Mouse (Mus musculus) left cerebral cortex, postnatal 4 days (tissue): ENCODE results near the gene Eef1akmt2. TPM values are rescaled to one million over a fixed set of nuclear protein-coding genes. Genes with fewer than 3 reads are reported as not detected.

Source experiments
- DNase-seq: peaks from one replicate; pipeline ENCODE4 v3.0.0-alpha.2; 2022
- intact Hi-C: fragments of 180-260 bp; cut with DNase I; formaldehyde crosslinking; loops from one replicate; pipeline ENCODE4 v1.15.1; 2025
- total RNA-seq, 2 experiments: library from RNA; stranded (reverse); gene quantifications; 2 replicates each; pipeline ENCODE4 v1.2.3; 2021

Gene Eef1akmt2
- total RNA-seq, 2 experiments from 2014 or later: 41.2 to 41.6 TPM

DNA sequence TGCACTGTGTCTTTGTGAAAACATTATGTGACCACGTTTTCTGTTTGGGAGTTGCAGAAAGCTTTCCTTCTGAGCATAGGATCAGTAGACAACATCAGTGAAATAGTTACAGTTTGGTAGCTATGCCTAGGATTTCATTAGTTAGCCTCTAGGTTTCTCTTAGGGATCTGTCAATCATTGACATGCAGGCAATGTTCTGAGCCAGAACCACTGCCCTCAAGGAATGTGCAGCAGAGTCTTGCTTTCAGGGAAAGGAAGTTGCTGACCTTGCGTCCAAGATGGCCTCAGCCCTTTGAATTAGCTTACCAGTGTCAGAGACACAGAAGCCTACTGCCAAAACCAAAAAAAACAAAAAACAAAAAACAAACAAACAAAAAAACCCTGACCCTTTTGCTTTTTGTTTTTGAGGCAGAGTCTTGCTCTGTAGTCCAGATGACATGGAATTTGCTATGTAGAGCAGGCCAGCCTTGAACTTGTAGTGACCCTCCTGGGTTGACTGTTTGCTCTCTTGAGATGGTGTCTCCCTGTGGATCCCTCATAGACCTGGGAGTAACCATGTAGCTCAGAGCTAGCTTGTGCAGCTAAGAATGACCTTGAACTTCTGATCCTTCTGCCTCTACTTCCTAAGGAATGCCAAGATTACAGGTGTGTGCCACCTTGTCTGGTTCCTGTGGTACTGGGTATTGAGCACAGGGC is 23.1 kb upstream of the Eef1akmt2 start:
- DNase-seq: no peak
- intact Hi-C loops: loop anchor here (10.0 kb wide), 2 partner anchors 109 to 769 kb away; no protein-coding TSS in a partner anchor

DNA sequence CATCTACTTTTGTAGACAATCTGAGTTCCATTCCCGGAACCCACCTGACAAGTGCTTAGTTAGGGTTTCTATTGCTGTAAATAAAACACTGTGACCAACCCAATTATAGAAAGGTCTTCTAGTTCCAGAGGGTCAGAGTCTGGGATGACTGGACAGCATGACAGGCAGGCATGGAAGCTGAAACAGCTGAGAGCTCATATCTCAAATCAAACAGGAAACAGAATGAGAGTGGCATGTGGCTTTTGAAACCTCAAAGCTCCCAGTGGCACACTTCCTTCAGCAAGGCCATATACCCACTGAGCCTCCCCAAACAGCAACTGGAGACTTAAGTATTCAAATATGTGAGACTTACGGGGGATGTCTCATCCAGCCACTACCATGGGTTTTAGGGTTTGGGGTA is 20.6 kb upstream of the Eef1akmt2 start:
- DNase-seq: no peak
- intact Hi-C loops: loop anchor here (10.0 kb wide), 2 partner anchors 112 to 772 kb away; no protein-coding TSS in a partner anchor

DNA sequence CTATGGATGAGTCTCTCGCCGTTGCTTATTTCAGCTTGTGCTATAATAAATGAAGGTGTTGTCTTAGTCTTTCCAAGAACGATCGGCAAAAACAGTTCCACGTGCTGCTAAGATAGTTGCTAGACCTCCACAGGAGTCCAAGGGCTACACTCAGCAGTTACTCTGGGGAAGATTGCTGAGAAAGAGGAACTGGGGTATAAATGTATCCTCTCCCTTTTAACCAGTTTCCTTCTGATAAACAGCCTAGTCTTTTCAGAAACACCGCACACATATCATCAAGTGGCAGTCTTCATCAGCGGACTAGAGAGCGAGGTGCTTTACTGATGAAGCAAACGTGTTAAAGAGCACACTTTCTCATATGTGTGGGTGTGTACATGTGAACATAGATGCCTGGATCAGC is 13.8 kb upstream of the Eef1akmt2 start:
- no peak for DNase-seq
- intact Hi-C loops: no loop called here

DNA sequence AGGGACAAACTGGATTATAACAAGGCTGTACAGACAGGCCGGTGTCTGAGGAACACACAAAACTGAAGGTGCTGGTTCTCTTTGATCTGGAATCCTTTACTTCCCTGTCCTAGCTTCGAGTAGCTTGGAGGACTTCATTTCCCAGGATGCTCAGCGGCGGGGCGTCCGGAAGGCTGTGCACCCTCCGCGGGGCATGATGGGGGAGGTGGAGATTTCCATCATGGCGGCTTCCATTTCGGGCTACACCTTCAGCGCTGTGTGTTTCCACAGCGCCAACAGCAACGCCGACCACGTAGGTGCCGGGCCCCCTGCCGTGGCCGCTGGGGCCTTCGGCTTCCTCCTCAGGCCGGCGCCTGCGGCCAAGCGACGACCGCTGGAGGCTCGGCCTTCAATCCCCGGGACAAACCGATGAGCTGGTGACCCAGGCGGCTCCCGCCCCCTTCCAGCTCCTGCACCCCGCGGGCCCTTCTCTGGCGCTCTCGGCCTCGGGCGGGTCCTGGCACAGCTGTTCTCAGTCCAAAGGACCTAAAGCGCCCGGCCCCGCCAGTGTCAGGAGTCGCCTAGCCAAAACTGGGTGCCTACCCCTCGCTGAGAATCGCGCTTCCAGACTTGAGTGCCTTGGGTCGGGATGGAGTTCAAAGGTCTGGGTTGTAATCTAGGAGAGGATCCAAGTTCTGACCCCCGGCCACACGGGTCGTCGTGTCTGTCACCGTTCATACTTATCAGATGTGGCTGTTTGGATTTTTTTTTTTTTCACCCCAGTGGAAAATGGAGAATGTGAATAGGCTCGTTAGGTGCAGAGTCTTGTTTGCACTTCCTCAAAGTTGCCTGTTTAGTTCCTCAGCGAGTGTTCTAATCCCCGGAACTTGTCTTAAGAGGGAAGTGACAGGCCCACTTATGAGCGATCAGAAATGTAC is 6.8 kb upstream of the Eef1akmt2 start, which contains the start of gene Abraxas2:
Gene Abraxas2, plus strand, starts transcription at position 184 of the 917 bp plus-strand sequence.
- intact Hi-C loops: no loop called here

DNA sequence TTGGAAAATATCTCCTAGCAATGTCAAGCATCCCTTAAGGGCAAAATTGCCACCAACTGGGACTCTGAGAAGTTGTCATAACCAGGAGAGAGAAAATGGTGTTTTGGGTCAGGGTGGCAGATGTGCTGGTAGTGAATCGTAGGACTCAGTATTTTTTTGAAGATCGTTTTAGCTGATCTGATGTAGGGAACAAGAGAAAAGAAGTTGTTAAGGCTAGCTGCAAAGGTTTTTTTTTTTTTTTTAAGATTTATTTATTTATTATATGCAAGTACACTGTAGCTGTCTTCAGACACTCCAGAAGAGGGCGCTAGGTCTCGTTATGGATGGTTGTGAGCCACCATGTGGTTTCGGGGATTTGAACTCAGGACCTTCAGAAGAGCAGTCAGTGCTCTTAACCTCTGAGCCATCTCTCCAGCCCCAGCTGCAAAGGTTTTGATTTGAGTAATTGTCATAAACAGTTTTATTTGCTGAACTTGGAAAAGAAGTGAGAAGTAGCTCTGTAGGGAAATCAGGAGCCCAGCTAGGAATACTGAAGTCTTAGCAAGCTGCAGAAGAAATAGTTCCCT is 5.7 kb upstream of the Eef1akmt2 start:
- intact Hi-C loops: no loop called here
- no peak for DNase-seq

More for the DNA sequence above, 6.8 kb upstream of the Eef1akmt2 start, which contains the start of gene Abraxas2:
- peak; percentile 91 for DNase-seq

DNA sequence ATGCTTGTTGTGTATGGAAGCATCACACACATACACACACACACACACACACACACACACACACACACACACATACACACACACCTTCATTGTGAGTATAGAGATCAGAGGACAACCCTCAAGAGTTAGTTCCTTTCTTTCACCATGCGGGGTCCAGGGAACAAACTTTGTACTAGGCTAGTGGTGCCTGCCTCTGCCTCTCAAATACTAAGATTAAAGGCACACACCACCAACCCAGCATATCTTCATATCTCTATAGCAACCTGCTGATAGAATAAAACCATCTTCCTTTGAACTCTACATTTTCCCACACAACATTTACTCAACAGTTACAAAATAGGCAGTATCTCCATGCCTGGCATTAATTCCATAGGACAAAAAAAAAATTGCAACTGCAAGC is 3.6 kb upstream of the Eef1akmt2 start:
- no peak for DNase-seq
- intact Hi-C loops: no loop called here

DNA sequence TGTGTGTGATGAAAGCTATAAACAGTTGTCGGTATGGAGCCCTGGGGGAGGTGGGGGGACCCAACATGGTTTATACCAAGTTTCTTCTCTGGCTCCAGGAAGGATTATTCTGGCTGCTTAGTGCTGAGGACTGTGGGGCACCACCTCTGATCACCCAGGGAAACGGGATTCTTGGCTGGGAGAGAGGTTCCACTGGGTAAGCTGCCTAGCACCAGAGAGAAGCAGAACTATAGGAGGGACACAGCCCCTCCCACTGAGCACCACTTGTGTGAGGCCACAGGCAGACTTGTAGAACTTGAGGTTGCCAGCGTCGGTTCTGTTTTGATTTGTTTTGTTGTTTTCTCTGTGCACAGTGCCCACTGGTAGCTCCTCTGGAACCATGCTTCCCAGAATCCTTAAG is 1.5 kb upstream of the Eef1akmt2 start:
- intact Hi-C loops: no loop called here
- peak; percentile 39 for DNase-seq

DNA sequence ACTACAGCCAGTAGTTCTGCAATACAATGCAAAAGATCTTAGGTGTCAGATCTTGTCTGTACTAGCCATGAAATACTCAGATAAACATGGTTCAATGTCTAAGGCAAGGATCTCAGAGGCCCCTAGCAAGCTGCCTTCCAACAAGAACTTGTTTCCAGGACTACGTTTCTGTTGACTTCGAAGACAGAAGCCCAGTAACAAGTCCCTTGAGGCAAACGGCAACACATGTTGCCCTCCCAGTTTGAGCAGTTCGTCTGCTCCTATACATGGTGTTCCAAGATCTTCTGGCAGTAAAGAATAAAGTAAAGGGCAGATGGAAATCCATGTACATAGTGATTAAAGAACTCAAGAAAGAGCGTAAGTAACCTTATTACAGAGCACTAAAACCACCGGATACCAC is 888 bp upstream of the Eef1akmt2 start:
- intact Hi-C loops: no loop called here
- DNase-seq: peak; percentile 9

DNA sequence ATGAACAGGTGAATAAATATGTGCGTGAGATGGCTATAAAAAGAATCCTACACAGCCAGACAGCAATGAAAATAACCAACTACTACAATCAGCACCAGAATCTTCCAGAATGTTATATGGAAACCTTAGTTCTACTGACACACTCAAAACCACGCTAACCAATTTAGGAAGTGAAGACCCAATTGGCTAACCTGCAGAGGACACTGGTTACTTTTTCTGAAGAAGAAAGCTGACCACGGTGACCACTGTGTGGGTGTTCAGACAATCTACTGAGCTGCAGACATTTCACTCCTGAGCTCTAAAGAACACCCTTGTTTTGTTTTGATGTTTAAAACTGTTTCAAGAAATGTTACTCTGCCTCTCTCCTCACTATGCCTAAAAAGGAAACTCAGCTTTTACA is 9.3 kb downstream of the Eef1akmt2 start:
- intact Hi-C loops: no loop called here
- no peak for DNase-seq

DNA sequence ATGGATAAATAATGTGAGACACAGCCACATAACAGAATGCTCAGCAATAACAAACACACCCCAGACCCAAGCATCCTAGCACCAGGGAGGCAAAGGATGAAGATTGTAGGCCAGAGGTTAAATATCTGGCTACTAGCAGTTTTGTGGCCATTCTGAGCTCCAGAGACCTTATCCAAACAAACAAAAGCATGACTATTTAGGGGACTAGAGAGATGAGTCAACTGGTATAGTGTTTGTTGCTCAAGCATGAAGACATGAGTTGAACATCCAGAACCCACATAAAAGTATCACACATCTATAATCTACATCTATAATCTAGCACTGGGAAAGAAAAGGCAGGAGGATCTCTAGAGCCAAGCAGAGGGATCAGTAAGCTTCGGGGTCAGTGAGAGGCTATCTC is 10.0 kb downstream of the Eef1akmt2 start:
- no peak for DNase-seq
- intact Hi-C loops: no loop called here

DNA sequence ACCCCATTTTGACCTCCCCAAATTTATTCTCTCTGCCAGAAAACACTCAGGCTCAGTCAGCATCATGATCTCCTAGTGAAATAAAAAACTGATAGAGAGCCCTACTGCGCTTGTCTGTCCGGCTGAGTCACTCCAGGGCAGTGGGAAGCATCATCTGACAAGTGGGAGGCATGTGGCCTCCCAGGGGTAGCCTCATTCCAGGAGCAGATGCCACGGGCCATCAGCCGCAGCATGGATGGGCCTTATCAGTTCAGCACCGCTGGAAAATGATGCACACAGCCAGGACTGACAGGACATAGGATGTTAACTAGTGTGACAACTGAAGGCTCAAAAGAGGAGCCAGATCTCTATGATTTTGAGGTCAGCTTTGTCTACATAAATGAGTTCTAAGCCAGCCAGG is 11.2 kb downstream of the Eef1akmt2 start:
- intact Hi-C loops: no loop called here

DNA sequence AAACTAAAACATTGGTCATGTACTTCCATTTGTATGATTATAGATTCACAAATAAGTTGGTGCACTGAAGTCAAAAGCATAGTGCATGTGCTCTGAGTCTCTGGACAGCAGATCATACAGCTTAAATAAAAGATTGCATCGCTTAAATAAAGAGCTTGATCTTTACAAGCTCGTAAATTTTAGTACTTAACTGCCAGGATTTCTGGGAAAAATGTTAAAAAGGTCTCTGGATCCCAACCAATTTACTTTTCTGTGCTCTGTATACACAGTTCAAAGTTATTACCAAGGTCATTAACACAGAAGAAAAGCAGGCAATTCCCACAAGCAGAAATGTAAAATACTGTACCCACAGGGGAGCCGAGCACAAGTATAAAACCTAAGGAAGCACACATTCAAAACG is 21.5 kb downstream of the Eef1akmt2 start:
- intact Hi-C loops: no loop called here
- no peak for DNase-seq

More for the DNA sequence above, 11.2 kb downstream of the Eef1akmt2 start:
- no peak for DNase-seq

DNA sequence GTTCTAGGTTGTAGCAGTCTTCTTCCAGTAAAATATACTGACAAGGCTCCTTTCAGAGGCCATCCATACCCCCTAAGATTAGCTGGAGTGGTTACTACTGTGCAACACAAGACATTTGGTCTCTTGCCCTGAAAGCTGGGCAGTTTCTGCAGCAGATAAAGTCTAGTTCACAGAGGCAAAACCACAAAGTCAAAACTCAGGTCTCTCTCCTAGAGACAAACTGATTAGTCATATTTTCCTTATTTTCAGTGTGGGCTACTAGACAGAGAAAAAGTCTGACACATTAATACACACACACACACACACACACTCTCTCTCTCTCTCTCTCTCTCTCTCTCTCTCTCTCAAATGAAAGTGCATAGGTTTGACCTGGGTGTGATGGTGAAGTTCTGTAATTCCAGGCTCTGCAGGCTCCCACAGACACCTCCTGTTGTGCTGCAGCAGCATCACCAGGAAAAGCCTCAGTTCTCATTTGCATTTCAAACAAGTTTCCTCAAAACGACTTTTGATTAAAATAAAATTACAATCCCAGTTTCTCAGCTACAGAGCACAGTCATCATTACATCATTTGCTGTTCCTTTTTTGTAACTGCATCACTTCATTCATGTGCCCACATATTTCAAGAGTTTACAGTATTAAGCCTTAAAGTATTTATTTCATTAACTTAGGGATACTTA is 28.0 kb downstream of the Eef1akmt2 start:
- DNase-seq: no peak
- intact Hi-C loops: no loop called here

DNA sequence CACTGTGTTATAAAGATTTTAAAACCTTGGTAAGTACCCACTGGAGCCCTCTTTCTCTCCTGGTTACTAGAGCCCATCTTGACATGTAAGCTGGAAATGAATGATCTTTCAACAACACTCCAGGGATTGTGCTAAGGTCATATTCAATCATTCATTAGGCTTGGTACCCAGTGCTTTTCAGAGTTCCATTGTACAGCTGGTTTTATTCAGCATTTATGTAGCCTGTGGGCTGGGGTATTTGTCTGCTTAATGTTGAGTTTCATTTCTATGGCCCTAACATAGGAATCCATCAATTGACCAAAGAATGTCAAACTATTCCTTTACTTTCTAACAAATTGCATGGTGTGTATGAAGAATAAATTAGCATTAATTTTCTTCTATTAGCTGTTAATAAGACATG is 28.6 kb downstream of the Eef1akmt2 start:
- no peak for DNase-seq
- intact Hi-C loops: no loop called here

DNA sequence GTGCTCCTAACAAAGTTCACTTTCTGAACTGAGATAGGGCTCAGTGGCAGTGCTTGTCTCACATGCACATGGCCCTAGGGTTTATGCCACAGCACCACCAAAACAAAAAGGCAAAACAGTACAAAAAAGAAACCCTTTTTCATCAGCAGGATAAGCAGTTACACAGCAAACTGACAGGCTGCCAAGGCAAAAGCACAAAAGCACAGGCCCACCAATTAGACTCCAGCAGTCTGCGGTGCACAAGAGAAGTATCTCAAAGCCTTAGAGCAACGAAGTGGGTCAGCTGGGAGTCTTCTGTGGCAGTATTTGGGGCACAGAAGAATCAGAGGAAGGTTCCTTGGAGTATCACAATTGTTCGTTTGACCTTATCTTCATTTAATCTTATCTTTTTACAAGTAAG is 31.8 kb downstream of the Eef1akmt2 start:
- no peak for DNase-seq
- intact Hi-C loops: no loop called here

DNA sequence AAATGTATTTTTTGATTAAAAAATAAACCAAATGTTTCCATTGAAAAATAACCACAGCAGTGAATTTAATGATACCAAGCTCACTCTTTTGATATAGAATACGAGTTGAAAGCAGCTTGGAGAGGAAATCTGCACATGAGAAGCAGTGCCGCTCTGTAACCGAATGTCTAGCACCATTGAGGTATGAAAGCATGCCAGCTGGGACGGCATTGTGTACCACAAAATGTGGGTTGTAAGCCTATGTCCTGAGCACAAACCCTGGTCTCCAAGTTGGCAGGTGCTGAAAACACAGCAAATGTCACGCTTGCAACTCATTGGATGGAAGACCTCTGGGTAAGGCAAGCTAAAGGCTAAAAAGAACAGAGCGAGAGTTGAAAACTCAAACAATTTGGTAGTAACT is 35.4 kb downstream of the Eef1akmt2 start:
- no peak for DNase-seq
- intact Hi-C loops: no loop called here

DNA sequence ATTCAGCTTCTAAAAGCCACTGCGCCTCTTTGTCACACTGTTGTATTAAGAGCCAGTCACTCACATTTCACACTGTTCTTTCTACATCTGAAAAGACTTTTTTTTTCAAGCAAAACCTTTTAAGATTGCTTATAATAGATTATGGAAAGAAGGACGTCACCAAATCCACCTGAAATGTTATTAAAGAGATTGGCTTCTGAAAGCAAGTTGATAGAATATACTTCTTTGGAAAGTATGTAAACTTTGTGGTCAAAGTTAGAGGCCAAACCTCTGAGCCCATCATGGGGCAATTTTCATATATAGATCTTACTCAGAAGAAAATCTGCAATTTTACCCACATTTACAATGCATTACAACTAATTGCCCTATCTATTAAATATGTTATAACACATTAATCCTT is 35.9 kb downstream of the Eef1akmt2 start:
- intact Hi-C loops: no loop called here

DNA sequence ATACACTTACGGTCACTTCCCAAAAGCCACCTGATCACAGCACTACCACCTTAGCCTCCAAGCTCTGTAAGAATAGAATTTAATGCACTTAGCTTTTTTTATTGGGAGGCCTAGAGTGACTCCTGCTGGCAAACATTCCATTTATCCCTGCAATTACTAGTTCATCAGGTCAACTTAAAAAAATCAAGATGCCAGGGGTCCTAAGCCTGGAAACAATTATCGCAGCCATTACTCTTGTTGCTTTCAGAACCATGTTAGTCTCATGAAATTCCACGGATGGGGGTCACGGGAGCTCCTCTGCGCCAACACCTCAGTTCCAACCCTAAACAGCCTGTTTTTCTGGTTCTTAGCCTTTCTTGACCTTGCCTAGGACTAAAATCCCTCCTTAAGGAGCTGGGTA is 37.4 kb downstream of the Eef1akmt2 start:
- intact Hi-C loops: no loop called here
- DNase-seq: no peak

More for the DNA sequence above, 35.9 kb downstream of the Eef1akmt2 start:
- no peak for DNase-seq

DNA sequence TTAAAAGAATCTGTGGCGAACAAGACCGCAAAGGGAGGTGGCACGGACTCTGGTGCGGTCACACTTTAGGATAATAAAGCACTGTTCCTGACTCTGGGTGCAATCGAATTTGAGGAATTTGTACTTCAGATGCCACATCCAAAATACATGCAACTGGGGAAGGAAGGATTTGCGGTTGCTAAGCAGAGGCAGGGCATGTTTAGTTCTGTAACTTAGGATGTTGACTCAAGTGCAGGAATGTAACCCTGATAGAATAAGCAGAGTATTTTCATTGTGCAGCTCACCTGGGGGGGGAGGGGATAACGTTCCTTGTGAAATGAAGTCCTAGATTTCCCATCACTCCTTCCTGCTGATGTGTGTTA is 38.4 kb downstream of the Eef1akmt2 start:
- intact Hi-C loops: no loop called here
- DNase-seq: no peak

DNA sequence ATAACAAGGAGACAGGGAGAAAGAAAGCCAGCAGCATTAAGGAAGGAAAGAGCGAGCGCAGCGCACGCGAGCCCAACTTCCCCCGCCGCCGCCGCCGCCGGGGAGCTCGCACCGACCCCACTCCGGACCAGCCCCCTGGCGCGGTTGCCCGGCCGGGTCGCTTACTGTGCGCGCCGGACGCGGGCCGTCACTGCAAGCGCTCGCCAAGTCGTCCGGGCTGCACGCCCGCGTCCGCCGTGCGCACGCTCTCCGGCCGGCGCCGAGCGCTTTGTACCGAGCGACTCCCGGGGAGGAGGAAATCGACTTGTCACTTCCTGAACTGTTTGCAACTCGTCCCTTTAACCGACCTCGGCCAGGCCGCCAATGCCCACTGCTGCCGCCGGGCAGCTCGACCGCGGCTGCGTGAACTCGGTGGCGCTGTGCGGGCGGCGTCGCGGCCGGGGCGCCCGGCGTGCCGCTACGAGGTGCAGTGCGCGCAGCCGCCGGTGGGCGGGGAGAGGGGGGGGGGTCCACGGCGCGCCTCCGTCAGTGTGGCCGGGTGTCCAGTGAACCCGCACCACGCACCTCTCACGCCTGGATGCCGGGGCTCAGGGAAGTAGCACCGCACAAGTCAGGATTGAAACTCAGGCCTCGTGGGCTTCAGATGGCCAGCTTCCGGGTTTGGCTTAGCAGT is 38.9 kb downstream of the Eef1akmt2 start, which contains the start of gene Fam53b:
Gene Fam53b, minus strand, starts transcription at position 471 of the 673 bp plus-strand sequence.
- intact Hi-C loops: no loop called here
- DNase-seq: peak; percentile 81
